8 mouse cellular contexts compared by ENCODE assay signal in the genomic region with DNA sequence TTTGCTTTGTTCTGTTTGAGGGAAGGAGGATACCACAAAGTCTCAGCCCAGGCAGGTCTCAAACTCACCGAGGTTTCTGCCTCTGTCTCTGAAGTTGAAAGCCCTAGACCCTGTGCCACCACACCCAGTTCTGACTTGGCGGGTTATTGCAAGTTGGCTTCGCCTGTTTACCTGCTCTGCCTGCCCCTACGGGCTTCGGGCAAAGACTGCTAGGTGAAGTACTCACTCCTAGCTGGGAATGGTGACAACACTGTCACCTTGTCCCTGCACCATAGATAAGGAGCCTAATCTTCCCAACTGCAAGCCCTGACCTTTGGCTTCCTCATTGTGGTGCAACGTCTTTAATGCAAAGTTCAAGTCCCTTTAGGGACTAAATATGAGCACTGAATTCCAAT. TPM values are rescaled to one million over a fixed set of nuclear protein-coding genes. Genes with fewer than 3 reads are reported as not detected.
DNase-seq lines count a peak whose midpoint lies in the region; ATAC-seq and TF ChIP-seq lines count a peak whose summit lies in the region.

No protein-coding gene starts in this region.

- peaks cover 30% of the 10 kb centered on the region for H3K4me1 ChIP-seq in heart, embryonic 13.5 days
- H3K4me1 ChIP-seq in E14TG2a.4 (replicated peaks; ENCODE audit: low read depth, low read length): peaks cover 58% of the 10 kb centered on the region
- peaks cover 80% of the 10 kb centered on the region for H3K4me1 ChIP-seq in liver, embryonic 12.5 days

- TF ChIP-seq CTCF in E14TG2a.4 (conservative IDR thresholded peaks at IDR 0.05; ENCODE audit: low read length): no peak

- H3K27me3 ChIP-seq in heart, embryonic 13.5 days (replicated peaks): no peaks in the 10 kb centered on the region
- H3K27me3 ChIP-seq in E14TG2a.4 (ENCODE audit: insufficient read depth, low read length): peaks cover 5% of the 10 kb centered on the region
- no peaks in the 10 kb centered on the region for H3K27me3 ChIP-seq in liver, embryonic 12.5 days (replicated peaks)

- WGBS in heart, embryonic 13.5 days: 44% methylated on average over 6 of the region's 6 CpGs
- WGBS in liver, embryonic 12.5 days (ENCODE audit: insufficient replicate concordance): 17% methylated on average over 6 of the region's 6 CpGs

- H3K27ac ChIP-seq in heart, embryonic 13.5 days (replicated peaks): peak overlapping the region; percentile 69
- H3K27ac ChIP-seq in liver, embryonic 12.5 days: peak overlapping the region; percentile 97

- peak overlapping the region; percentile 61 for H3K4me3 ChIP-seq in heart, embryonic 13.5 days
- peak overlapping the region; percentile 85 for H3K4me3 ChIP-seq in E14TG2a.4 (replicated peaks; ENCODE audit: low read length)
- peak overlapping the region; percentile 80 for H3K4me3 ChIP-seq in liver, embryonic 12.5 days

- peak overlapping the region; percentile 81; the same call in 1 of the 2 replicates for H3K9ac ChIP-seq in heart, embryonic 13.5 days
- H3K9ac ChIP-seq in liver, embryonic 12.5 days: peak overlapping the region; percentile 79

- intact Hi-C loops in heart, postnatal 25 days (cut with DNase I): no loop called here

- ATAC-seq in heart, embryonic 13.5 days (ENCODE audit: extremely low read depth, insufficient number of reproducible peaks, low FRiP score, low TSS enrichment): no peak
- peak; percentile 68 for ATAC-seq in liver, embryonic 12.5 days

- H3K4me2 ChIP-seq in heart, embryonic 13.5 days: peak overlapping the region; percentile 78
- peak overlapping the region; percentile 99 for H3K4me2 ChIP-seq in liver, embryonic 12.5 days

- no peak for DNase-seq in heart, postnatal 25 days (ENCODE audit: low spot score)
- DNase-seq in fat pad, adult 2 months (ENCODE audit: extremely low read depth, low read depth, low spot score): peak; percentile 64
- no peak for DNase-seq in B cell, adult 2 months
- no peak for DNase-seq in layer of hippocampus, adult 18-20 months (ENCODE audit: low spot score in 2 of 2)
- DNase-seq in urinary bladder, postnatal 25 days (ENCODE audit: low spot score): no peak

- H3K36me3 ChIP-seq in heart, embryonic 13.5 days: peaks cover 52% of the 10 kb centered on the region
- peaks cover 36% of the 10 kb centered on the region for H3K36me3 ChIP-seq in E14TG2a.4 (ENCODE audit: insufficient read depth, low read length)
- peaks cover 48% of the 10 kb centered on the region for H3K36me3 ChIP-seq in liver, embryonic 12.5 days

- H3K9me3 ChIP-seq in heart, embryonic 13.5 days: no peaks in the 10 kb centered on the region
- no peaks in the 10 kb centered on the region for H3K9me3 ChIP-seq in E14TG2a.4 (ENCODE audit: low read length)
- no peaks in the 10 kb centered on the region for H3K9me3 ChIP-seq in liver, embryonic 12.5 days (replicated peaks)

RNA-seq across cellular contexts. Expression of gene Emc9, which starts 0.5 kb away (rescaled TPM):
- polyA plus RNA-seq in heart, embryonic 13.5 days (2015; fragmentation: Nextera tagmentation; extraction: Ambion mirVana): 14.8 and 19.1 TPM in 2 replicates
- total RNA-seq in heart, postnatal 25 days (2021): 10 to 100 TPM; 56.0 to 58.1 TPM
- 28.7 and 32.9 TPM in 2 replicates for polyA plus RNA-seq in liver, embryonic 12.5 days (2016; fragmentation: Nextera tagmentation; extraction: Ambion mirVana)
- 10 to 100 TPM; 43.3 to 49.5 TPM for total RNA-seq in layer of hippocampus, adult 18-20 months (2021)

RNA-seq across cellular contexts. Expression of gene Psme2, which starts 5.3 kb away (rescaled TPM):
- 191 and 205 TPM in 2 replicates for polyA plus RNA-seq in heart, embryonic 13.5 days (2015; fragmentation: Nextera tagmentation; extraction: Ambion mirVana)
- 100 to 1,000 TPM in 1 of 2 experiments, 10 to 100 TPM in 1; 93.4 to 101 TPM for total RNA-seq in heart, postnatal 25 days (2021)
- polyA plus RNA-seq in liver, embryonic 12.5 days (2016; fragmentation: Nextera tagmentation; extraction: Ambion mirVana): 221 and 222 TPM in 2 replicates
- 10 to 100 TPM; 53.7 to 57.4 TPM for total RNA-seq in layer of hippocampus, adult 18-20 months (2021)

RNA-seq across cellular contexts. Expression of gene Rnf31, which starts 5.9 kb away (rescaled TPM):
- 12.5 and 15.2 TPM in 2 replicates for polyA plus RNA-seq in heart, embryonic 13.5 days (2015; fragmentation: Nextera tagmentation; extraction: Ambion mirVana)
- total RNA-seq in heart, postnatal 25 days (2021): 10 to 100 TPM; 25.7 to 31.3 TPM
- 14.2 and 15.7 TPM in 2 replicates for polyA plus RNA-seq in liver, embryonic 12.5 days (2016; fragmentation: Nextera tagmentation; extraction: Ambion mirVana)
- total RNA-seq in layer of hippocampus, adult 18-20 months (2021): 10 to 100 TPM; 38.0 to 43.0 TPM

RNA-seq across cellular contexts. Expression of gene Psme1, which starts 7.6 kb away (rescaled TPM):
- polyA plus RNA-seq in heart, embryonic 13.5 days (2015; fragmentation: Nextera tagmentation; extraction: Ambion mirVana): 212 and 219 TPM in 2 replicates
- total RNA-seq in heart, postnatal 25 days (2021): 100 to 1,000 TPM; 249 to 283 TPM
- polyA plus RNA-seq in liver, embryonic 12.5 days (2016; fragmentation: Nextera tagmentation; extraction: Ambion mirVana): 108 and 111 TPM in 2 replicates
- 10 to 100 TPM; 54.0 to 56.6 TPM for total RNA-seq in layer of hippocampus, adult 18-20 months (2021)

RNA-seq across cellular contexts. Expression of gene Fitm1, which starts 10.1 kb away (rescaled TPM):
- polyA plus RNA-seq in heart, embryonic 13.5 days (2015; fragmentation: Nextera tagmentation; extraction: Ambion mirVana): 100 and 109 TPM in 2 replicates
- total RNA-seq in heart, postnatal 25 days (2021): 100 to 1,000 TPM; 192 to 214 TPM
- 0.63 and 0.75 TPM in 2 replicates for polyA plus RNA-seq in liver, embryonic 12.5 days (2016; fragmentation: Nextera tagmentation; extraction: Ambion mirVana)
- total RNA-seq in layer of hippocampus, adult 18-20 months (2021): not detected
